8 mouse cellular contexts compared by ENCODE assay signal in genomic region chr4:126967864-126968821, GRCm38 (mm10). TPM values are rescaled to one million over a fixed set of nuclear protein-coding genes. Genes with fewer than 3 reads are reported as not detected.
A peak's percentile ranks its signal among the peaks of the same experiment; 100 is the strongest.
DNase-seq lines count a peak whose midpoint lies in the region; ATAC-seq lines count a peak whose summit lies in the region.

Gene Zmym4, minus strand, starts transcription at chr4:126968135.

- peak within 1 kb of the TSS; percentile 84 for H3K4me3 ChIP-seq in embryonic facial prominence, embryonic 14.5 days (ENCODE audit: low read depth, low read length)
- peak within 1 kb of the TSS; percentile 99 for H3K4me3 ChIP-seq in kidney, embryonic 14.5 days (ENCODE audit: low read length)
- H3K4me3 ChIP-seq in limb, embryonic 15.5 days, result peak within 1 kb of the TSS; percentile 94

- H3K9me3 ChIP-seq in embryonic facial prominence, embryonic 14.5 days (ENCODE audit: control insufficient read depth, low read length), result 0 out of 2 replicates have a peak, but pooled peaks cover 5% of the 10 kb centered on the region
- no peaks in the 10 kb centered on the region for H3K9me3 ChIP-seq in kidney, embryonic 14.5 days (ENCODE audit: control insufficient read depth, low read length)
- no peaks in the 10 kb centered on the region for H3K9me3 ChIP-seq in limb, embryonic 15.5 days

- H3K4me1 ChIP-seq in embryonic facial prominence, embryonic 14.5 days (ENCODE audit: control insufficient read depth, insufficient read depth, low read length), result peaks cover 8% of the 10 kb centered on the region; the same call in 1 of the 2 replicates
- no peaks in the 10 kb centered on the region for H3K4me1 ChIP-seq in kidney, embryonic 14.5 days (ENCODE audit: control insufficient read depth, insufficient read depth, low read length)
- peaks cover 5% of the 10 kb centered on the region; the same call in 1 of the 2 replicates for H3K4me1 ChIP-seq in limb, embryonic 15.5 days

- peak within 1 kb of the TSS; percentile 84 for H3K4me2 ChIP-seq in embryonic facial prominence, embryonic 14.5 days (ENCODE audit: low read depth, low read length)
- H3K4me2 ChIP-seq in kidney, embryonic 14.5 days (replicated peaks; ENCODE audit: low read depth, low read length), result peak within 1 kb of the TSS; percentile 71
- peak within 1 kb of the TSS; percentile 67 for H3K4me2 ChIP-seq in limb, embryonic 15.5 days

- no peaks in the 10 kb centered on the region for H3K36me3 ChIP-seq in embryonic facial prominence, embryonic 14.5 days (ENCODE audit: control insufficient read depth, insufficient read depth, low read length)
- H3K36me3 ChIP-seq in kidney, embryonic 14.5 days (ENCODE audit: control insufficient read depth, insufficient read depth, low read length), result no peaks in the 10 kb centered on the region
- H3K36me3 ChIP-seq in limb, embryonic 15.5 days, result no peaks in the 10 kb centered on the region

- H3K27ac ChIP-seq in embryonic facial prominence, embryonic 14.5 days (replicated peaks; ENCODE audit: low read depth, low read length), result peak within 1 kb of the TSS; percentile 96
- peak within 1 kb of the TSS; percentile 98 for H3K27ac ChIP-seq in kidney, embryonic 14.5 days (ENCODE audit: low read depth, low read length)
- peak within 1 kb of the TSS; percentile 94 for H3K27ac ChIP-seq in limb, embryonic 15.5 days

- 10% methylated on average over 31 of the region's 54 CpGs for WGBS in embryonic facial prominence, embryonic 14.5 days
- 7% methylated on average over 52 of the region's 54 CpGs for WGBS in kidney, embryonic 14.5 days
- 6% methylated on average over 49 of the region's 54 CpGs for WGBS in limb, embryonic 15.5 days

- no peaks in the 10 kb centered on the region for H3K27me3 ChIP-seq in embryonic facial prominence, embryonic 14.5 days (replicated peaks; ENCODE audit: control insufficient read depth, insufficient read depth, low read length)
- H3K27me3 ChIP-seq in kidney, embryonic 14.5 days (ENCODE audit: control insufficient read depth, insufficient read depth, low read length), result no peaks in the 10 kb centered on the region
- no peaks in the 10 kb centered on the region for H3K27me3 ChIP-seq in limb, embryonic 15.5 days

- DNase-seq in 3T3-L1 (ENCODE audit: low read depth, low spot score), result peak; percentile 93
- DNase-seq in adrenal gland, postnatal 4 days (ENCODE audit: low spot score in 2 of 2), result peak; percentile 81 to 87
- DNase-seq in embryonic facial prominence, embryonic 14.5 days (ENCODE audit: low spot score), result peak; percentile 98
- DNase-seq in heart, adult 9 months (ENCODE audit: low spot score in 2 of 2), result peak; percentile 94 to 95
- DNase-seq in monocyte, adult 2 months (ENCODE audit: low read depth in 1 of 2, low spot score in 2 of 2), result peak; percentile 47 to 73
- peak; percentile 89 to 93 for DNase-seq in spleen, postnatal 36 days (ENCODE audit: low spot score in 2 of 2)

- ATAC-seq in embryonic facial prominence, embryonic 14.5 days (ENCODE audit: low read depth), result peak; percentile 98
- ATAC-seq in kidney, embryonic 14.5 days (ENCODE audit: low FRiP score, low TSS enrichment), result peak; percentile 98
- ATAC-seq in limb, embryonic 15.5 days (ENCODE audit: insufficient number of reproducible peaks, low FRiP score, low TSS enrichment, low read depth), result peak; percentile 97

- peak within 1 kb of the TSS; percentile 98 for H3K9ac ChIP-seq in embryonic facial prominence, embryonic 14.5 days (ENCODE audit: low read depth, low read length)
- peak within 1 kb of the TSS; percentile 99 for H3K9ac ChIP-seq in kidney, embryonic 14.5 days (ENCODE audit: low read depth, low read length)
- peak within 1 kb of the TSS; percentile 98 for H3K9ac ChIP-seq in limb, embryonic 15.5 days

RNA-seq across cellular contexts. Expression of gene Zmym4, which starts in this region (rescaled TPM):
- 10 to 100 TPM; 63.6 to 74.4 TPM for total RNA-seq in adrenal gland, postnatal 4 days (2021)
- 19.5 and 20.9 TPM in 2 replicates for polyA plus RNA-seq in embryonic facial prominence, embryonic 14.5 days (2014; fragmentation: Nextera tagmentation; extraction: Ambion mirVana)
- 27.6 and 28.9 TPM in 2 replicates for polyA plus RNA-seq in kidney, embryonic 14.5 days (2014; fragmentation: Nextera tagmentation; extraction: Ambion mirVana)
- 12.9 and 17.2 TPM in 2 replicates for polyA plus RNA-seq in limb, embryonic 15.5 days (2015; fragmentation: Nextera tagmentation; extraction: Ambion mirVana)

Comparison
In these comparisons a context has a peak if more than half of its experiments do, and no peak if none do; other contexts are left out.
1. Peak in every context shown above with its lines: DNase-seq, ATAC-seq, H3K4me3 ChIP-seq and H3K27ac ChIP-seq.